Mouse (Mus musculus) MEL (cell line): ENCODE data around the gene Lrrc3. TPM values are rescaled to one million over a fixed set of nuclear protein-coding genes. Genes with fewer than 3 reads are reported as not detected.

ENCODE experiments used
- DNase-seq: peaks from one replicate; pipeline ENCODE4 v3.0.0; 2011; ENCODE audit warnings: low read depth, low spot score
- H3K27ac ChIP-seq: 2 replicates; pipeline ENCODE4 v1.5.1; 2012; ENCODE audit warnings: low read depth, mild to moderate bottlenecking, control low read depth, low read length, moderate library complexity; ENCODE audit not compliant: control insufficient read depth
- H3K27me3 ChIP-seq, 2 experiments: fragments of 150-350 bp in 1 of 2; sonication (generic) in 1 of 2; 2 replicates each; pipeline ENCODE4 v1.6.1; 2012; ENCODE audit warnings: low read length in 2 of 2, mild to moderate bottlenecking in 2 of 2, improper control_type of control experiment in 1 of 2, moderate library complexity in 1 of 2; ENCODE audit not compliant: insufficient read depth in 2 of 2, control insufficient read depth in 1 of 2
- H3K36me3 ChIP-seq, 2 experiments: 2 replicates each; pipeline ENCODE4 v1.6.1; 2012 to 2014; ENCODE audit warnings: low read length in 2 of 2, improper control_type of control experiment in 1 of 2, inconsistent platforms in 1 of 2, mild to moderate bottlenecking in 1 of 2; ENCODE audit not compliant: insufficient read depth in 2 of 2, control insufficient read depth in 1 of 2
- H3K4me1 ChIP-seq, 2 experiments: fragments of 150-350 bp in 1 of 2; sonication (generic) in 1 of 2; 2 replicates each; pipeline ENCODE4 v1.6.1; 2012; ENCODE audit warnings: low read length in 2 of 2, improper control_type of control experiment in 1 of 2, mild to moderate bottlenecking in 1 of 2; ENCODE audit not compliant: insufficient read depth in 2 of 2, control insufficient read depth in 1 of 2
- H3K4me3 ChIP-seq, 2 experiments: fragments of 150-350 bp in 1 of 2; sonication (generic) in 1 of 2; 2 replicates each; pipeline ENCODE4 v1.5.1; 2012; ENCODE audit warnings: low read depth in 2 of 2, low read length in 2 of 2, mild to moderate bottlenecking in 2 of 2, moderate library complexity in 2 of 2, control low read depth in 1 of 2, improper control_type of control experiment in 1 of 2; ENCODE audit not compliant: control insufficient read depth in 1 of 2, insufficient read depth in 1 of 2
- H3K79me2 ChIP-seq: 2 replicates; pipeline ENCODE4 v1.6.1; 2012; ENCODE audit warnings: mild to moderate bottlenecking, low read length, moderate library complexity; ENCODE audit not compliant: control insufficient read depth, poor library complexity, insufficient read depth
- H3K9ac ChIP-seq: 2 replicates; pipeline ENCODE4 v1.6.1; 2012; ENCODE audit warnings: low read depth, mild to moderate bottlenecking, control low read depth, low read length, moderate library complexity; ENCODE audit not compliant: control insufficient read depth, poor library complexity, severe bottlenecking
- H3K9me3 ChIP-seq: fragments of 150-350 bp; sonication (generic); replicated peaks from 2 replicates; pipeline ENCODE4 v1.6.1; 2012; ENCODE audit warnings: mild to moderate bottlenecking, low read length, improper control_type of control experiment, moderate library complexity; ENCODE audit not compliant: insufficient read depth
- BHLHE40 ChIP-seq: IDR thresholded peaks from 2 replicates; pipeline ENCODE4 v1.6.1; 2012; ENCODE audit warnings: low read depth, mild to moderate bottlenecking, inconsistent platforms, low read length, improper control_type of control experiment, borderline replicate concordance
- CHD1 ChIP-seq: IDR thresholded peaks from 2 replicates; pipeline ENCODE4 v1.6.1; 2012; ENCODE audit warnings: low read depth, mild to moderate bottlenecking, inconsistent platforms, low read length, improper control_type of control experiment
- E2F4 ChIP-seq: IDR thresholded peaks from 2 replicates; pipeline ENCODE4 v1.6.1; 2011; ENCODE audit warnings: low read depth, low read length, improper control_type of control experiment, borderline replicate concordance
- ELF1 ChIP-seq: IDR thresholded peaks from 2 replicates; pipeline ENCODE4 v1.6.1; 2014; ENCODE audit warnings: low read depth, mild to moderate bottlenecking, inconsistent platforms, low read length, improper control_type of control experiment, moderate library complexity
- HCFC1 ChIP-seq: IDR thresholded peaks from 2 replicates; pipeline ENCODE4 v1.6.1; 2012; ENCODE audit warnings: low read depth, mild to moderate bottlenecking, inconsistent platforms, low read length, improper control_type of control experiment, moderate library complexity
- KAT2A ChIP-seq: conservative IDR thresholded peaks from 2 replicates; pipeline ENCODE4 v1.6.1; 2012; ENCODE audit warnings: low read depth, low read length, improper control_type of control experiment, inconsistent platforms
- MAX ChIP-seq: IDR thresholded peaks from 2 replicates; pipeline ENCODE4 v1.6.1; 2011; ENCODE audit warnings: low read length, improper control_type of control experiment
- MEF2A ChIP-seq: IDR thresholded peaks from 2 replicates; pipeline ENCODE4 v1.6.1; 2014; ENCODE audit warnings: low read depth, mild to moderate bottlenecking, inconsistent platforms, low read length, improper control_type of control experiment; ENCODE audit not compliant: poor library complexity, insufficient replicate concordance, severe bottlenecking; ENCODE audit errors: extremely low read depth
- MXI1 ChIP-seq: IDR thresholded peaks from 2 replicates; pipeline ENCODE4 v1.6.1; 2011; ENCODE audit warnings: mild to moderate bottlenecking, low read depth, low read length, improper control_type of control experiment
- MYC ChIP-seq: IDR thresholded peaks from 2 replicates; pipeline ENCODE4 v1.6.1; 2011; ENCODE audit warnings: low read depth, mild to moderate bottlenecking, low read length, improper control_type of control experiment, moderate library complexity
- RAD21 ChIP-seq: IDR thresholded peaks from 2 replicates; pipeline ENCODE4 v1.6.1; 2011; ENCODE audit warnings: mild to moderate bottlenecking, low read depth, low read length, improper control_type of control experiment
- TBP ChIP-seq: IDR thresholded peaks from 2 replicates; pipeline ENCODE4 v1.8.0; 2011; ENCODE audit warnings: low read depth, low read length, improper control_type of control experiment
- TCF12 ChIP-seq: IDR thresholded peaks from 2 replicates; pipeline ENCODE4 v1.6.1; 2014; ENCODE audit warnings: low read depth, mild to moderate bottlenecking, inconsistent platforms, low read length, improper control_type of control experiment, moderate library complexity
- USF1 ChIP-seq: IDR thresholded peaks from 2 replicates; pipeline ENCODE4 v1.6.1; 2014; ENCODE audit warnings: low read depth, mild to moderate bottlenecking, inconsistent platforms, low read length, improper control_type of control experiment, moderate library complexity
- USF2 ChIP-seq, 2 experiments: IDR thresholded peaks; 2 replicates each; pipeline ENCODE4 v1.6.1; 2011 to 2012; ENCODE audit warnings: improper control_type of control experiment in 2 of 2, low read length in 2 of 2, borderline replicate concordance in 1 of 2, inconsistent platforms in 1 of 2, low read depth in 1 of 2, mild to moderate bottlenecking in 1 of 2; ENCODE audit not compliant: insufficient read depth in 1 of 2
- ZMIZ1 ChIP-seq: IDR thresholded peaks from 2 replicates; pipeline ENCODE4 v1.6.1; 2012; ENCODE audit warnings: low read depth, mild to moderate bottlenecking, inconsistent platforms, low read length, improper control_type of control experiment, moderate library complexity
- polyA plus RNA-seq, 2 experiments: library from polyadenylated mRNA; stranded (reverse) in 1 of 2; unstranded in 1 of 2; fragments of >175 nt in 1 of 2; fragments of >200 nt in 1 of 2; gene quantifications; 2 replicates each; pipeline versions ENCODE4 v1.2.1 to v1.2.4; 2012; ENCODE audit warnings: low replicate concordance in 2 of 2, low read depth in 1 of 2; ENCODE audit not compliant: insufficient read length in 2 of 2, insufficient read depth in 1 of 2, missing spikeins in 1 of 2
- total RNA-seq: library from RNA; depleted of rRNA; stranded (reverse); fragments of 300-350 nt; gene quantifications from 2 replicates; pipeline ENCODE4 v1.2.3, GENCODE M21; 2012

The Lrrc3 gene
- total and polyA plus RNA-seq, 3 experiments = 0.15 to 0.74 TPM; not detected in 1

DNA sequence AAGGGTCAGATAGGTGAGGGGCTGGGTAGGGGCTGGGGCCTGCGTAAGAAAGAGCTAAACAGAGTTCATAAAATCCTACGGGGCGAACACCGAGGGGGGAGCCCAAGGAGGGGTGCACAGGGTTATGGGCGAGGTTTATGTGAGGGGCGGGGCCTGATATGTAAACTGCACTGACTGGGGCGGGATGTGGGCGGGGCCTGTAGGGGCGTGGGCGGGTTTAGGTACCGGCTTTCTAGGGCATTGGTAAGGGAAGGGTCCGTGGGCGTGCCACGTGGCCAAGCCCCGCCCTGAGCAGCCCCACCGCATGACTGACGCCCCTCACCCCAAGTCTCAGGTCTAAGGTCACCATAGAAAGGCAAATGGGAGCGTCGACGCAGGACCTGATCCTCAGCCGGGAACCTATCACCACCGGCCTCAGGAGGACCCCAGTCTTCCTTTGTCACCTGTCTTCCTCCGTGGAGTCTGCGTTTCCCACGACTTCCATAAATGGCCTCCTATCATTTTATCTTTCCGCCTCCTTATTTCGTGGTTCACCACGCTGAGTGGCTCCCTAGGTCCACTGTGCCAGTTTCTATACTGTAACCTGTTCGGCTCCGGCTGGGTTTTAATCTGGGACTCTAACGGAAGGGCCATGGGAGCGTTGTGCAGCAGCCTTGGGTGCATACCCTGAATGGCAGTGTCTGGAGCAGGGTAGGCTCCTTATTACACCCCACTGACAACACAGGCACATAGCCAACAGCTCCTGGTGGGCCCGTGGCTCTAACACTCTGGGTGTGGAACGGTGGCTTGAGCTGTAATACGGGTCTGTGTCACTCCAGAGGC is 769 bp upstream of the Lrrc3 start:
- Histone ChIP-seq H3K27me3 (no peaks in the 10 kb centered on the region; a peak in 1 of 4 replicates), H3K4me3 (peak overlapping the region; percentile 47 to 81)
- DNase-seq = peak; percentile 95

DNA sequence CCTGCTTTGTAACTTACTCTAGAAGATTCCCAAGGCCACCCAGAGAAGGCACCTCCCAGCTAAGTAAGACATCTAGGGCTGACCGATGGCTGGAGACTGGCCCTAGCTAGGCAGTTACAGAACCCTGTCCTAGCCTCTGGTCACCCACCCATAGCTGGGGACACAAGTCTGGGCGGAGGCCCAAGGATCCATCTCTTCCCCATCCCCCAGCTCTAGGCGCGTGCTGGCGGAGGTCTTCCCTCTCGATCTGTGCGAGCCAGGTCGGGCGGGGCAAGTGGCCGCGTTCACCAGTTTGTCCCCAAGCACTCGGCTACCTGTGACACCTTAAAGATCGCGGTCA is 495 bp downstream of the Lrrc3 start:
- Histone ChIP-seq H3K4me3 (peak overlapping the region; percentile 71 to 81), H3K4me1 (no peaks in the 10 kb centered on the region; a peak in 1 of 4 replicates), H3K79me2 (no peaks in the 10 kb centered on the region), H3K36me3 (peaks cover 0 to 7% of the 10 kb centered on the region in 2 experiments; a peak in 1 of 4 replicates), H3K9ac (peak overlapping the region; percentile 67), H3K27ac (no peak overlapping the region)
- DNase-seq = no peak
- TF ChIP-seq BHLHE40 (no peak), MEF2A (no peak), ZMIZ1 (no peak), ELF1 (no peak), RAD21 (no peak), CHD1 (no peak), KAT2A (no peak), HCFC1 (no peak), TBP (no peak), E2F4 (no peak)
- TF ChIP-seq, all 39 proteins: peak for 0
- H3K27me3 ChIP-seq = peaks cover 0 to under 1% of the 10 kb centered on the region in 2 experiments; a peak in 1 of 4 replicates
- H3K9me3 ChIP-seq = no peaks in the 10 kb centered on the region

More for the DNA sequence above, 769 bp upstream of the Lrrc3 start:
- Histone ChIP-seq H3K4me1 (no peaks in the 10 kb centered on the region; a peak in 1 of 4 replicates), H3K9me3 (no peaks in the 10 kb centered on the region), H3K36me3 (peaks cover 0 to 7% of the 10 kb centered on the region in 2 experiments; a peak in 1 of 4 replicates), H3K9ac (peak overlapping the region; percentile 65), H3K79me2 (no peaks in the 10 kb centered on the region), H3K27ac (peak overlapping the region; percentile 16; the same call in 1 of the 2 replicates)
- TF ChIP-seq TCF12 (0 out of 2 replicates have a peak, but pooled peaks have one; percentile 5), MAX (peak; percentile 84), BHLHE40 (no peak), MYC (peak; percentile 43; the same call in 1 of the 2 replicates), USF2 (IDR thresholded peaks at IDR 0.05; ENCODE audit: borderline replicate concordance in 1 of 2, insufficient read depth in 1 of 2, low read depth in 1 of 2, low read length in 2 of 2) (0 out of 4 replicates have a peak, but pooled peaks of 1 of the 2 experiments have one; percentile 29), USF1 (peak; percentile 89), MXI1 (no peak; the same call in none of the 2 replicates)
